Mouse (Mus musculus): ENCODE data around the gene Hsd17b12. TPM values are rescaled to one million over a fixed set of nuclear protein-coding genes. Genes with fewer than 3 reads are reported as not detected.

The Hsd17b12 gene
- total and polyA plus RNA-seq, 2 experiments from 2014 or later: 24.1 to 37.7 TPM

DNA sequence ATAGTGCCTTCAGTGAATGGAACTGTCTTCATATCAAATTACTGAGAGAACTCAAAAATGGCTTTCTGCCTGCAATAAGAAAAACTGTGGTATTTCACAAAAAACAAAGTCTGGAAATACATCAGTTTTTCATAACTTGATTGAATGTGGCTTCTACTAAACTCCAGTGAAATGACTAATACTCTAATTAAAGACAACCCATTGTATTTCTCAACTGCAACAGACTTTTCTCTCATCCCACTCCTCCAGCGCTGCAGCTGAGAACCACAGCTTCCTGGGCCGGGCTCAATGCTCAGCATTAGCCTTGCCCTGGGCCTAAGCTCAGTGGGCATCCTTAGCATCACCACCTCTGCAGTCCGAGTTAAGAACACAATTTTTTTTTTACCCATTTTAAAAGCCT lies 20.9 kb downstream of the Hsd17b12 start:
- Histone ChIP-seq H3K4me1 (ENCODE audit: control insufficient read depth, insufficient read depth) (no peaks in the 10 kb centered on the region), H3K36me3 (replicated peaks; ENCODE audit: control insufficient read depth, insufficient read depth, low read length) (no peaks in the 10 kb centered on the region), H3K27me3 (ENCODE audit: control insufficient read depth, insufficient read depth, low read length) (no peaks in the 10 kb centered on the region), H3K4me2 (ENCODE audit: low read depth, low read length) (no peak overlapping the region), H3K4me3 (ENCODE audit: low read depth, low read length) (no peak overlapping the region), H3K27ac (ENCODE audit: low read depth) (no peak overlapping the region), H3K9ac (replicated peaks; ENCODE audit: low read depth, low read length) (no peak overlapping the region), H3K9me3 (replicated peaks; ENCODE audit: control insufficient read depth, low read length) (no peaks in the 10 kb centered on the region)
- 78% methylated on average over 3 of the region's 3 CpGs for WGBS
- ATAC-seq (ENCODE audit: insufficient read depth, low read depth): no peak
- no peak for TF ChIP-seq CTCF (IDR thresholded peaks at IDR 0.05; ENCODE audit: low read depth)
- TF ChIP-seq EP300 (IDR thresholded peaks at IDR 0.05; ENCODE audit: low read depth): no peak
- DNase-seq (ENCODE audit: low spot score): no peak

DNA sequence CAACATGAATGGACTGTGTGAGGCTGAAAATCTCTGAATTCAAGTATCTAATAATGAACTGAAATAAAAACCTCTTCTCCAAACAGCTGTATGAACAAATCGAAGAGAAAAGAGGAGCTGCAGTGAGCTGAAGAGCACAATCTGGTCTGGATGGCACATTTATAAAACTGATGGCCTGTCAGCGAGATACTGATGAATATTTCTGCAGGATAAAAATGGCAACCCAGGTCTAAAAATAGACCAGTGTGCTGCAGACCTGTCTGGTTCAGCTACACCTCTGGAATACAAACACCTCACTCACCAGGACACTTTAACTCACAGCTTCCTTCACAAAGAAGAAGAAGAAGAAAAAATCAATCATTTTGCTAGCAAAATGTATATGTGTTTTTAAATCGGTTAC lies 29.3 kb downstream of the Hsd17b12 start:
- Histone ChIP-seq H3K4me1 (ENCODE audit: control insufficient read depth, insufficient read depth) (peaks cover 12% of the 10 kb centered on the region), H3K9ac (replicated peaks; ENCODE audit: low read depth, low read length) (no peak overlapping the region), H3K36me3 (replicated peaks; ENCODE audit: control insufficient read depth, insufficient read depth, low read length) (no peaks in the 10 kb centered on the region), H3K27ac (ENCODE audit: low read depth) (peak overlapping the region; percentile 73), H3K27me3 (ENCODE audit: control insufficient read depth, insufficient read depth, low read length) (no peaks in the 10 kb centered on the region), H3K4me2 (ENCODE audit: low read depth, low read length) (peak overlapping the region; percentile 48), H3K9me3 (replicated peaks; ENCODE audit: control insufficient read depth, low read length) (no peaks in the 10 kb centered on the region), H3K4me3 (ENCODE audit: low read depth, low read length) (0 out of 2 replicates have a peak overlapping the region, but pooled peaks have one; percentile 4)
- WGBS: 45% methylated on average over 3 of the region's 3 CpGs
- DNase-seq (ENCODE audit: low spot score): no peak
- no peak for TF ChIP-seq CTCF (IDR thresholded peaks at IDR 0.05; ENCODE audit: low read depth)
- no peak for TF ChIP-seq EP300 (IDR thresholded peaks at IDR 0.05; ENCODE audit: low read depth)
- no peak for ATAC-seq (ENCODE audit: insufficient read depth, low read depth)

DNA sequence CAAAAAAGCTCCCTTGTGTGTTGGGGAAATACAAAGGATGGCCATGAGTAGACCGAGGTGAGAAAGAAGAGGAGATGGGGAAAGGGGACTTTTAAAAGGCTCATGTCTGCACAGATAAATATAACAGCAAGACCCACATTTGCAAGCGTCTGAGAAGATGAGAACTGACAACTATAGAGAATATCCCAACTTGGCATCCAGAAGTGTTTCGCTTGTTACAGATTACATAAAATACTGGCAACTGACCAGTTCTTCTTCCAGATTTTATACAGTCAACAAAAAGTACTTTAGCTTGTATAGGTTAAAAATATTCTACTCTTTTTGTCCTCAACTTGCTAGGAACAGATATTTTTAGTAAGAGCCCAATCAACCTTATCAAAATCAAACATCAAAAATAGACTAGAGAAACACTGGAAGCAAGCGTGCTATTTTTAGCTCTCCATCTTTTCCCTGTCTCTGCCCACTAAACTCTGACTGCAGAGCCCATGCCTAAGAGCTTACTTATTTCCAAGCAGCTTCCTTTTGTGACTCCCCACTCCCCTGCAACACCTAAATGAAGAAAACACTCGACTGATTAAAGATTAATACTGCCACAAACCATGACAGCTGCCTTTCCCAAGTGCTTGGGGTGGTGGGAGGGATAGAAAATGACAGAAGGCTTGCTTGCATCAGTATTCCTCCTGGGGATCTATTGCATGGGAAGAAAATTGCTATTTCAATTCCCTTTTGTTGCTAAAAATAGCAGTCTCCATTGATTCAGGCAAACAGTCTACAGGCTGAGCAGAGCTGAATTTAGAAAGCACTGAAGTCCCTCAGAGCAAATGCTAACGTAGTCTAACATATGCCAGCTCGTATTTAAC lies 35.4 kb downstream of the Hsd17b12 start:
- DNase-seq (ENCODE audit: low spot score): peak; percentile 31
- H3K27ac ChIP-seq (ENCODE audit: low read depth): peak overlapping the region; percentile 83
- WGBS: 12% methylated on average over 7 of the region's 7 CpGs
- peak overlapping the region; percentile 33 for H3K4me3 ChIP-seq (ENCODE audit: low read depth, low read length)
- no peak for ATAC-seq (ENCODE audit: insufficient read depth, low read depth)
- no peaks in the 10 kb centered on the region for H3K36me3 ChIP-seq (replicated peaks; ENCODE audit: control insufficient read depth, insufficient read depth, low read length)
- TF ChIP-seq CTCF (IDR thresholded peaks at IDR 0.05; ENCODE audit: low read depth) (no peak), EP300 (IDR thresholded peaks at IDR 0.05; ENCODE audit: low read depth) (no peak)
- no peaks in the 10 kb centered on the region for H3K9me3 ChIP-seq (replicated peaks; ENCODE audit: control insufficient read depth, low read length)
- H3K27me3 ChIP-seq (ENCODE audit: control insufficient read depth, insufficient read depth, low read length): no peaks in the 10 kb centered on the region
- peaks cover 17% of the 10 kb centered on the region for H3K4me1 ChIP-seq (ENCODE audit: control insufficient read depth, insufficient read depth)
- H3K4me2 ChIP-seq (ENCODE audit: low read depth, low read length): peak overlapping the region; percentile 58
- H3K9ac ChIP-seq (replicated peaks; ENCODE audit: low read depth, low read length): no peak overlapping the region

DNA sequence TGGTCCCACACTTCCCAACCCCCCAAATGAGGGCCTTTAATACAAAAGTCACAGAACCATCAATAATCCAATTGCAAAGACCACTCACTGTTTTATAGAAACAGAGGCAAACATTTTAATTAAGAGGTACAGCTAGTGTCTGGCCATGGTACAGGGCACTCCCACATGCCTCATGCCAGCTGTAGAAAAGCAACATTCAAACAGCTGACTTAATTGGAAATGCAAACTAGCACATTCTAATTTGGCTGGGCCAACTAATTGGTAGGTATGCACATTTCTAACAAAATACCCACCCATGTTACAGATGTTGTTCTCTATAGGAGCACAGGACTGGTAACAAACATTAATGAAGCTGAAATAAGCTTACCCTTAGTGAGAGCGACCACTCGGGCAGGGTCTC lies 54.0 kb downstream of the Hsd17b12 start:
- ATAC-seq (ENCODE audit: insufficient read depth, low read depth) (no peak), DNase-seq (ENCODE audit: low spot score) (no peak)
- Histone ChIP-seq H3K9ac (replicated peaks; ENCODE audit: low read depth, low read length) (no peak overlapping the region), H3K27me3 (ENCODE audit: control insufficient read depth, insufficient read depth, low read length) (no peaks in the 10 kb centered on the region), H3K9me3 (replicated peaks; ENCODE audit: control insufficient read depth, low read length) (no peaks in the 10 kb centered on the region), H3K36me3 (replicated peaks; ENCODE audit: control insufficient read depth, insufficient read depth, low read length) (0 out of 2 replicates have a peak, but pooled peaks cover 3% of the 10 kb centered on the region), H3K4me2 (ENCODE audit: low read depth, low read length) (no peak overlapping the region), H3K4me3 (ENCODE audit: low read depth, low read length) (no peak overlapping the region), H3K27ac (ENCODE audit: low read depth) (no peak overlapping the region), H3K4me1 (ENCODE audit: control insufficient read depth, insufficient read depth) (no peaks in the 10 kb centered on the region)
- TF ChIP-seq CTCF (IDR thresholded peaks at IDR 0.05; ENCODE audit: low read depth) (no peak), EP300 (IDR thresholded peaks at IDR 0.05; ENCODE audit: low read depth) (no peak)
- WGBS: 97% methylated on average over 2 of the region's 2 CpGs

DNA sequence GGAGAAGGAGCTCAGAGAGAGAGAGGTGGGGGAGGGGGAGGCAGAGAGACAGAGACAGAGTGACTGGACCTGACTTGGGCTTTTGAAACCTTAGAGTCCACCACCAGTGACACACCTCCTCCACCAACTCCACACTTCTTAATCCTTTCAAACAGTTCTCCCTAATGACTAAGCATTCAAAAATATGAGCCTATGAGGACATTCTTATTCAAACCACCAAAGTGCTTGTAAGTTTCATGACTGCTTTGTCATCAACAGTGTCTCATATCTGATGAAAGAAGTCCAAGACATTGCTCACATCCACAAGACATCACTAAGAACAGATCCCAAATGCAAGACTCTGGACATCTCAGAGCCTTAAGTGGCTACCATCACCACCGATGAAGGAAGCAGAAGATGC lies 67.9 kb downstream of the Hsd17b12 start:
- Histone ChIP-seq H3K4me3 (ENCODE audit: low read depth, low read length) (no peak overlapping the region), H3K27ac (ENCODE audit: low read depth) (no peak overlapping the region), H3K27me3 (ENCODE audit: control insufficient read depth, insufficient read depth, low read length) (no peaks in the 10 kb centered on the region), H3K9ac (replicated peaks; ENCODE audit: low read depth, low read length) (no peak overlapping the region), H3K9me3 (replicated peaks; ENCODE audit: control insufficient read depth, low read length) (no peaks in the 10 kb centered on the region), H3K4me1 (ENCODE audit: control insufficient read depth, insufficient read depth) (no peaks in the 10 kb centered on the region), H3K36me3 (replicated peaks; ENCODE audit: control insufficient read depth, insufficient read depth, low read length) (no peaks in the 10 kb centered on the region), H3K4me2 (ENCODE audit: low read depth, low read length) (no peak overlapping the region)
- DNase-seq (ENCODE audit: low spot score) (no peak), ATAC-seq (ENCODE audit: insufficient read depth, low read depth) (no peak)
- TF ChIP-seq CTCF (IDR thresholded peaks at IDR 0.05; ENCODE audit: low read depth) (no peak), EP300 (IDR thresholded peaks at IDR 0.05; ENCODE audit: low read depth) (no peak)
- 90% methylated on average over 1 of the region's 1 CpGs for WGBS

Data from heart, postnatal 0 days (tissue).